Mouse (Mus musculus) brain, adult 2 months (tissue): ENCODE measurements around the gene Rora.

Experiments
- DNase-seq: peaks from one replicate; pipeline ENCODE4 v3.0.0; 2011; ENCODE audit warnings: low read depth, low spot score

The Rora gene

GRCm38 (mm10) chr9:69289056-69290017 is 635.8 kb downstream of the Rora start:
- DNase-seq = peak; percentile 93

GRCm38 (mm10) chr9:69290018-69290880 is 636.7 kb downstream of the Rora start:
- peak; percentile 33 for DNase-seq

- DNase-seq = peak; percentile 65
These were observed 637.4 kb downstream of the Rora start for GRCm38 (mm10) chr9:69290881-69291450.

- no peak for DNase-seq
These were observed 637.9 kb downstream of the Rora start for GRCm38 (mm10) chr9:69291451-69291850.

- DNase-seq = no peak
These were observed 638.8 kb downstream of the Rora start for GRCm38 (mm10) chr9:69292353-69292752.

GRCm38 (mm10) chr9:69292776-69293687 is 639.4 kb downstream of the Rora start:
- DNase-seq = no peak

GRCm38 (mm10) chr9:69293688-69294074 is 640.1 kb downstream of the Rora start:
- DNase-seq = no peak

- DNase-seq = no peak
These were observed 640.8 kb downstream of the Rora start for GRCm38 (mm10) chr9:69294426-69294825.

- DNase-seq = no peak
These were observed 641.3 kb downstream of the Rora start for GRCm38 (mm10) chr9:69294856-69295255.

GRCm38 (mm10) chr9:69295826-69296225 is 642.2 kb downstream of the Rora start:
- no peak for DNase-seq

- DNase-seq = peak; percentile 86
These were observed 642.8 kb downstream of the Rora start for GRCm38 (mm10) chr9:69296418-69296817.

- DNase-seq = no peak
These were observed 644.3 kb downstream of the Rora start for GRCm38 (mm10) chr9:69297766-69298375.

- DNase-seq = no peak
These were observed 645.2 kb downstream of the Rora start for GRCm38 (mm10) chr9:69298566-69299335.

GRCm38 (mm10) chr9:69299484-69299883 is 645.9 kb downstream of the Rora start:
- no peak for DNase-seq

- DNase-seq = no peak
These were observed 646.7 kb downstream of the Rora start for GRCm38 (mm10) chr9:69300296-69300695.

GRCm38 (mm10) chr9:69301445-69301844 is 647.9 kb downstream of the Rora start:
- peak; percentile 44 for DNase-seq

GRCm38 (mm10) chr9:69301955-69302354 is 648.4 kb downstream of the Rora start:
- DNase-seq = no peak

- DNase-seq = no peak
These were observed 649.3 kb downstream of the Rora start for GRCm38 (mm10) chr9:69302846-69303245.

- no peak for DNase-seq
These were observed 649.9 kb downstream of the Rora start for GRCm38 (mm10) chr9:69303346-69303944.
